Mouse (Mus musculus) stomach, embryonic 16.5 days (tissue): Measurements from ENCODE around the gene Padi3. TPM values are rescaled to one million over a fixed set of nuclear protein-coding genes. Genes with fewer than 3 reads are reported as not detected.
A peak's percentile ranks its signal among the peaks of the same experiment; 100 is the strongest.

Experiments used
- ATAC-seq: fragments of 200-750 bp; cut with Nextera tagmentation; 2 replicates; pipeline ENCODE4 v1.8.0; 2017; ENCODE audit warnings: moderate number of reproducible peaks, moderate TSS enrichment; ENCODE audit not compliant: insufficient read depth, low FRiP score
- H3K27ac ChIP-seq: fragments of 300-500 bp; sonication (generic); 2 replicates; pipeline ENCODE4 v1.5.1; 2014; ENCODE audit warnings: low read length
- H3K27me3 ChIP-seq: fragments of 300-500 bp; sonication (generic); 2 replicates; pipeline ENCODE4 v1.6.1; 2014; ENCODE audit warnings: low read length, control low read depth, mixed read lengths; ENCODE audit not compliant: control insufficient read depth, insufficient read depth
- H3K36me3 ChIP-seq: fragments of 300-500 bp; sonication (generic); 2 replicates; pipeline ENCODE4 v1.6.1; 2014; ENCODE audit warnings: low read length; ENCODE audit not compliant: control insufficient read depth, insufficient read depth
- H3K4me1 ChIP-seq: fragments of 300-500 bp; sonication (generic); 2 replicates; pipeline ENCODE4 v1.6.1; 2014; ENCODE audit warnings: low read length, control low read depth, mixed read lengths; ENCODE audit not compliant: control insufficient read depth, insufficient read depth
- H3K4me2 ChIP-seq: fragments of 300-500 bp; sonication (generic); 2 replicates; pipeline ENCODE4 v1.6.1; 2014; ENCODE audit warnings: low read depth, low read length, mixed read lengths
- H3K4me3 ChIP-seq: fragments of 300-500 bp; sonication (generic); replicated peaks from 2 replicates; pipeline ENCODE4 v1.5.1; 2014; ENCODE audit warnings: mild to moderate bottlenecking, low read length
- H3K9ac ChIP-seq: fragments of 300-500 bp; sonication (generic); 2 replicates; pipeline ENCODE4 v1.6.1; 2014; ENCODE audit warnings: low read length
- H3K9me3 ChIP-seq: fragments of 300-500 bp; sonication (generic); replicated peaks from 2 replicates; pipeline ENCODE4 v1.6.1; 2016; ENCODE audit warnings: low read length, control low read depth; ENCODE audit not compliant: control insufficient read depth
- WGBS: fragments of 180-500 bp; shearing (Covaris S2); extraction: QIAGEN DNeasy Blood & Tissue Kit; methylation state at CpG from one replicate; pipeline ENCODE4 v1.1.7; 2014; 5-methylcytosine and 5-hydroxymethylcytosine counted together
- polyA plus RNA-seq: library from polyadenylated mRNA; unstranded; fragments of >200 nt; fragmentation: Nextera tagmentation; extraction: Ambion mirVana; gene quantifications from 2 replicates; pipeline ENCODE4 v1.2.1, GENCODE M21; 2015

Padi3 gene
- polyA plus RNA-seq, 1 experiment from 2014 or later = 0.18 TPM

- no peak overlapping the region for H3K4me3 ChIP-seq
- H3K36me3 ChIP-seq = no peaks in the 10 kb centered on the region
- H3K27me3 ChIP-seq = no peaks in the 10 kb centered on the region; the same call in 1 of the 2 replicates
- H3K4me1 ChIP-seq = no peaks in the 10 kb centered on the region
- WGBS = 56% methylated on average over 3 of the region's 3 CpGs
- no peaks in the 10 kb centered on the region; the same call in 1 of the 2 replicates for H3K9me3 ChIP-seq
- no peak for ATAC-seq
- no peak overlapping the region for H3K4me2 ChIP-seq
- H3K9ac ChIP-seq = no peak overlapping the region
- H3K27ac ChIP-seq = no peak overlapping the region
Observed at GRCm38 (mm10) chr4:140827237-140827636, 16.8 kb upstream of the Padi3 start.

DNA sequence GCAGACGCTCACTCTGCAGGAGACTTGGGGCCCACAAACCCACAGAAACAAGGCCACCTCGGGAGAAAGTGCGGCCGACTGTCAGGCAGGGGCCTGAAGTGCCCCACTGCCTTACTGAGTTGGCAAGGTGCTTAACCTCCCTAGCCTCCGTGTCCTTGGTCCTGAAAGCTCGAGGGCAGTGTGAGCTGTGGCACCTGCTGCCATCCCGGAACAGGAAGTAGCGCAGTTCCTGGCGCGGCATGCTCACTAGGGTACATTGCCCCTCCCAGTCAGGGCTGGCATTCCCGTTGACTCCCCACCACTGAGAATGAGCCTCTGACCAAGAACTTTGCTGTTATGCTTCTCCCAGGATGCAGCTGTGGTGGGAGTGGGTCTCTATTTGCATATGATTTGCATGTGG, 15.5 kb upstream of the Padi3 start:
- Histone ChIP-seq H3K27ac (no peak overlapping the region), H3K9me3 (no peaks in the 10 kb centered on the region; the same call in 1 of the 2 replicates), H3K36me3 (no peaks in the 10 kb centered on the region), H3K27me3 (no peaks in the 10 kb centered on the region; the same call in 1 of the 2 replicates), H3K4me3 (no peak overlapping the region), H3K4me2 (no peak overlapping the region), H3K4me1 (no peaks in the 10 kb centered on the region), H3K9ac (no peak overlapping the region)
- 58% methylated on average over 11 of the region's 11 CpGs for WGBS
- ATAC-seq = no peak

DNA sequence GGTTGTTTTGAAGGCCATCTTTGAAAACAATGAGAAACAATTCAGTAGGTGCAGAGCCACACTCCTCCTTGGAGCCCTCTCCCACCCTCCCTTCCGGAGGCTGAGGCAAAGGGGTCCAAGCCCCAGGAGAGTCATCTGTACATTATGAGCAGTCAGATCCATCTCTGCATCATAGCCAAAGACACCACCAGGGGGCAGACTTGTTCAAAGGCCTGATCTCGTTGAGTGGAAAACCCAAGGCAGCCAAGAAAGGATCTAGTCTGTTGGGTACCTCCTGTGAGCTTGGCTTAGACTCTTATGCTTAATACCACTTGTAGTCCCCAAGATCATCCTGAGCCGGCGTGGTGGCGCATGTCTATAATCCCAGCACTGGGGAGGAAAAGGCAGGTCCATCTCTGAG, 11.5 kb upstream of the Padi3 start:
- Histone ChIP-seq H3K9me3 (no peaks in the 10 kb centered on the region; the same call in 1 of the 2 replicates), H3K9ac (no peak overlapping the region), H3K4me3 (no peak overlapping the region), H3K27ac (no peak overlapping the region), H3K27me3 (no peaks in the 10 kb centered on the region; the same call in 1 of the 2 replicates), H3K36me3 (no peaks in the 10 kb centered on the region), H3K4me1 (no peaks in the 10 kb centered on the region), H3K4me2 (no peak overlapping the region)
- WGBS = 70% methylated on average over 5 of the region's 5 CpGs
- ATAC-seq = no peak

DNA sequence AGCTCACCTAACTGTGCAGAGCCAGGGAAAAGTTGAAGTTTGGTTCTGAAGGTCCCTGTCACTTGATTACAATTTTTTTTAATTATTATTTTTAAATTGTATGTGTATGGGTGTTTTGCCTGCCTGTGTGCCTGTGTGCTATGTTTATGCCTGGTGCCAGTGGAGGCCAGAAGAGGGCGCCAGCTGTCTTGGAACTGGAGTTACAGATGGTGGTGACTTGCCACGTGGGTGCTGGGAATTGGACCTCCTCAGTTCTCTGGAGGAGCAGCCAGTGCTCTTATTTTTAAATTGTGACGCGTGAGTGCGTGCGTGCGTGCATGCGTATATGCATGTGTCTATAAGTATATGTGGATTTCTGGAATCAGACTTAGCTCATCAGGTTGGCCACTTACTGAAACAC, 7.0 kb upstream of the Padi3 start:
- Histone ChIP-seq H3K4me2 (no peak overlapping the region), H3K4me3 (no peak overlapping the region), H3K27me3 (no peaks in the 10 kb centered on the region), H3K9ac (no peak overlapping the region), H3K36me3 (no peaks in the 10 kb centered on the region), H3K9me3 (no peaks in the 10 kb centered on the region; the same call in 1 of the 2 replicates), H3K27ac (no peak overlapping the region), H3K4me1 (no peaks in the 10 kb centered on the region)
- 91% methylated on average over 8 of the region's 8 CpGs for WGBS
- ATAC-seq = no peak

DNA sequence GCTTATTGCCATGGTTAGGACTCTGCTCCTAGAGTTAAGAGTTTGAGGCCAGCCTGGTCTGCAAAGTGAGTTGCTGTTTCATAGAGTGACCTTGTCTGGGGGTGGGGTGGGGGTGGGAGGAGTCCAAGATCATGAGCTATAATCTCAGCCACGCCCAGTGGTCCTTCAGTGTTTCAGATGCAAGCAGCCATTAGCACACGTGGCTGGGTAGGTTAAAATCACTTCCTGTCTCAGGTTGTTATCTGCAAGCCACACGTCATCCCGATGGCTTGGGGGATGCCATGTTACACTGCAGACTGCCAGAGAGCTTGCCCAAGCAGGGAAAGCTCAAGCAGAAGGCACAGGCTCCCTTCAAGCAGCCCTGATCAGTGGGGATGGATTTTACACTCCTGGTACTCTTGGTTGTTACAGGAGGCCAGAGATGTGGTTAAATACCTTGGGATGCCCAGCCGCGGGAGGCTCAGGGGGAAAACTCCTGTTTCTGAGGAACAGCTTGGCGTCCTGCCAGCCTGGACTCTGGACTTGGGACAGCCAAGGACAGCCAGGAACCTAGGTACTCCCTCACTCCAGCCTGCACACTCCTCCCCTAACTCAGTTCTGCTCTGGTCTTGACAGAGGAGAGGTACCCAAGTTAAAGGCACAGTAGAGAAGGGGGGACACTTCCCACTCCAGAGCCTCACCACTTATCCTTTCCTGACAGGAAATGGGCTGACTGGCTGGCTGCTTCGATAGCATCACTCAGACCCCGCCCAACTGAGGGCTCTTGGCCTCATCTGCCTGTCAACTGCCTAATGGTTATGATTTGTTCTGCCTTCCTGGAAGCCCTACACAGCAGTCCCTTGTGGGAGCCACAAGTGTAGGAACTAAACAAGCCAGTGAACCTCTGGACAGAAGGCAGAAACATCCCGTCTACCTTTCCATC, 5.8 kb upstream of the Padi3 start:
- Histone ChIP-seq H3K36me3 (no peaks in the 10 kb centered on the region), H3K9ac (no peak overlapping the region), H3K27ac (no peak overlapping the region), H3K4me3 (no peak overlapping the region), H3K27me3 (no peaks in the 10 kb centered on the region), H3K4me1 (no peaks in the 10 kb centered on the region), H3K9me3 (no peaks in the 10 kb centered on the region), H3K4me2 (no peak overlapping the region)
- no peak for ATAC-seq
- 25% methylated on average over 10 of the region's 10 CpGs for WGBS

GRCm38 (mm10) chr4:140815496-140815895, 5.0 kb upstream of the Padi3 start:
- Histone ChIP-seq H3K9me3 (no peaks in the 10 kb centered on the region), H3K36me3 (no peaks in the 10 kb centered on the region), H3K27me3 (no peaks in the 10 kb centered on the region), H3K4me1 (no peaks in the 10 kb centered on the region), H3K4me2 (no peak overlapping the region), H3K27ac (no peak overlapping the region), H3K9ac (no peak overlapping the region), H3K4me3 (no peak overlapping the region)
- ATAC-seq = no peak
- WGBS = 64% methylated on average over 5 of the region's 5 CpGs

DNA sequence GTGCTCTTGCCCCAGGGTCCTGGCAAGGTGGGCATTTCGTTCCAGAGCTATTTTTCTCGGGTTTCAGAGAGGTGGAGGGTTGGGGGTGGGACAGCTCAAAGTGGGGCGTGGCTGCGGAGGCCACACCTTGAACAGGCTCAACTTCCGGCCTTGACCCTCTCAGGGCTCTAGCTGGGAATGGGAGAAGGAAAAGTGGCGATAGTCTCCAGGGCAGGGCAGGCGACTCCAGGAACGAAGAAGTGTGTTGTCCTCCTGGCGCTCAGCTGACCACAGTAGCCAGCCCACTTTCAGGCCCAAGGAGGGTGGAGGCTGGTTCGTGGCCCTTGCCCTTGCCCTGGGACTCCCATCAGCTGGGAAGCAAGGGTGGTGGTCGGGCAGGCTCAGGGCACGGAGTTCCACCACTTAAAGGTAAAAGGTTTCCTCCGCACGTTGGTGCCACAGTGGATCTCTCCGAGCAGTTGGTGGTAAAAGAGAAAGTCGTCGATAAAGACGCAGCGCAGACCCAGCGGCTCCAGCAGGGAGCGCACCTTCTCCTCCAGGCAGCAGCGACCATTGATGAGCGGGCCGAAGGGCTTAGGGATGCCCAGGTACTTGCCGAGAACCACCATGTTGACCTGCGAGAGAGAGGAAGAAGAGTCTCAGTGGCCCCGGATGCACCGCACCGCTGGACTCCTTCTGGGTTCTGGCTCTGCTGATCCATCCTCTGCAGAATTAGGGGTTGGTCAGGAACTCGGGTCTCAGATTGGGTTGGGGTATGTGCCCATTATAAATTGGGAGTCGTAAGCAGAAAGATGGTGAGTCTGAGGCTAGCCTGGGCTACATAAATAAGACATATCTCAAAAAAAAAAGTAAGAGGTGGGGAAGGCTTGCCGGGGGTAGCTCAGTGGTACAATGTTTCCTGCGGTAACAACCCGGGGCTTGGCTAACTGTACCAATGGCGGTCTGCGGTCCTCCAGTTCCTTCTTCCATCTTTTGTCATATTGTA, 4.1 kb upstream of the Padi3 start:
- Histone ChIP-seq H3K27ac (no peak overlapping the region), H3K4me2 (peak overlapping the region; percentile 72), H3K9me3 (no peaks in the 10 kb centered on the region), H3K36me3 (no peaks in the 10 kb centered on the region), H3K27me3 (no peaks in the 10 kb centered on the region), H3K4me1 (no peaks in the 10 kb centered on the region), H3K4me3 (peak overlapping the region; percentile 50), H3K9ac (peak overlapping the region; percentile 71)
- ATAC-seq = no peak
- 26% methylated on average over 36 of the region's 36 CpGs for WGBS

GRCm38 (mm10) chr4:140813358-140814185, 3.1 kb upstream of the Padi3 start:
- H3K4me2 ChIP-seq = peak overlapping the region; percentile 72
- no peak overlapping the region for H3K27ac ChIP-seq
- 33% methylated on average over 13 of the region's 13 CpGs for WGBS
- H3K9ac ChIP-seq = peak overlapping the region; percentile 71
- H3K27me3 ChIP-seq = no peaks in the 10 kb centered on the region; the same call in 1 of the 2 replicates
- no peak for ATAC-seq
- no peaks in the 10 kb centered on the region for H3K36me3 ChIP-seq
- no peaks in the 10 kb centered on the region for H3K9me3 ChIP-seq
- H3K4me3 ChIP-seq = peak overlapping the region; percentile 50
- no peaks in the 10 kb centered on the region for H3K4me1 ChIP-seq
